Mouse (Mus musculus) lung, embryonic 14.5 days (tissue): ENCODE data around the gene Lmod3. TPM values are rescaled to one million over a fixed set of nuclear protein-coding genes. Genes with fewer than 3 reads are reported as not detected.

Experiments used
- ATAC-seq: fragments of 200-750 bp; cut with Nextera tagmentation; 2 replicates; pipeline ENCODE4 v1.8.0; 2017; ENCODE audit warnings: mild to moderate bottlenecking, moderate TSS enrichment, moderate library complexity; ENCODE audit not compliant: insufficient read depth
- DNase-seq: peaks from one replicate; pipeline ENCODE4 v3.0.0-alpha.2; 2015
- H3K27ac ChIP-seq: fragments of 300-500 bp; sonication (generic); 2 replicates; pipeline ENCODE4 v1.5.1; 2014; ENCODE audit warnings: low read depth, mild to moderate bottlenecking, moderate library complexity
- H3K27me3 ChIP-seq: fragments of 300-500 bp; sonication (generic); 2 replicates; pipeline ENCODE4 v1.6.1; 2014; ENCODE audit warnings: low read length, control low read depth; ENCODE audit not compliant: insufficient read depth
- H3K36me3 ChIP-seq: fragments of 300-500 bp; sonication (generic); 2 replicates; pipeline ENCODE4 v1.6.1; 2014; ENCODE audit warnings: control low read depth; ENCODE audit not compliant: insufficient read depth
- H3K4me1 ChIP-seq: fragments of 300-500 bp; sonication (generic); 2 replicates; pipeline ENCODE4 v1.6.1; 2014; ENCODE audit warnings: antibody characterized with exemption, control low read depth; ENCODE audit not compliant: insufficient read depth
- H3K4me2 ChIP-seq: fragments of 300-500 bp; sonication (generic); 2 replicates; pipeline ENCODE4 v1.6.1; 2014; ENCODE audit warnings: mild to moderate bottlenecking
- H3K4me3 ChIP-seq: fragments of 300-500 bp; sonication (generic); 2 replicates; pipeline ENCODE4 v1.5.1; 2014; ENCODE audit warnings: low read depth, low read length
- H3K9ac ChIP-seq: fragments of 300-500 bp; sonication (generic); 2 replicates; pipeline ENCODE4 v1.6.1; 2014
- H3K9me3 ChIP-seq: fragments of 300-500 bp; sonication (generic); 2 replicates; pipeline ENCODE4 v1.6.1; 2016; ENCODE audit warnings: low read depth, low read length, control low read depth
- CTCF ChIP-seq: IDR thresholded peaks from 2 replicates; pipeline ENCODE4 v1.5.1; 2016; ENCODE audit warnings: antibody characterized with exemption, low read depth
- WGBS: fragments of 180-500 bp; shearing (Covaris S2); extraction: QIAGEN DNeasy Blood & Tissue Kit; methylation state at CpG from one replicate; pipeline ENCODE4 v1.1.7; 2014; 5-methylcytosine and 5-hydroxymethylcytosine counted together
- polyA plus RNA-seq: library from polyadenylated mRNA; unstranded; fragments of >200 nt; fragmentation: Nextera tagmentation; extraction: Ambion mirVana; gene quantifications from 2 replicates; pipeline ENCODE4 v1.2.1, GENCODE M21; 2014

Gene Lmod3
- 0.11 and 0.35 TPM in 2 replicates for polyA plus RNA-seq

DNA sequence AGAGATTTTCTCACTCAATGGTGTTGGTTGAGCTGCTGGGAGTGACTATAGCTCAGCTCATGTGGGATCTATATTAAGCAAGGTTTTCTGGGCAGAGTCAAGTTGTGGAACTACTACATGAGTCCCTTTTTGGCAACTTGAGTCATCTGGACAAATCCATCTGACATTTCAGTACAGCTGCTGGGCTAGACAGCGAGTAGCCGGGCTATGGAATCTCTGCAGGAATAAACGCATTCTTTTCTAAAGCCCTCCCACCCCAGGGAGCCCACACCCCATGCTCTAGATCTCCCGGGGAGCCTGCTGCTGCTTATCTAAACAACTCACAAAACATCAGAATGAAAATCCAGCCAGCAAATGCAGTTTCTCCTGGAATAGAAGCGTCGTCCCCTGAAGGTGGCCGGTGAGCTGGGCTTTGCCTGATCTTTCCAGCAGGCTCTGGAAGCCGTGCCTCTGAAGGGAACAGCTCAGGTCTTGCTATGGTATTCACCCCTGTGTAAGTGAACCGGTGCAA is at the start of gene Lmod3:
TSS of gene Lmod3 (minus strand) at position 49 of the 511 bp plus-strand sequence.
- DNase-seq (peak; percentile 49), ATAC-seq (no peak)
- Histone ChIP-seq H3K4me3 (no peak within 1 kb of the TSS), H3K27ac (peak within 1 kb of the TSS; percentile 44; the same call in 1 of the 2 replicates), H3K9ac (no peak within 1 kb of the TSS), H3K4me2 (0 out of 2 replicates have a peak within 1 kb of the TSS, but pooled peaks have one; percentile 10), H3K9me3 (no peaks in the 10 kb centered on the region), H3K4me1 (peaks cover 5% of the 10 kb centered on the region; the same call in 1 of the 2 replicates), H3K27me3 (no peaks in the 10 kb centered on the region), H3K36me3 (no peaks in the 10 kb centered on the region)
- TF ChIP-seq CTCF = no peak
- WGBS = 8% methylated on average over 9 of the region's 9 CpGs

DNA sequence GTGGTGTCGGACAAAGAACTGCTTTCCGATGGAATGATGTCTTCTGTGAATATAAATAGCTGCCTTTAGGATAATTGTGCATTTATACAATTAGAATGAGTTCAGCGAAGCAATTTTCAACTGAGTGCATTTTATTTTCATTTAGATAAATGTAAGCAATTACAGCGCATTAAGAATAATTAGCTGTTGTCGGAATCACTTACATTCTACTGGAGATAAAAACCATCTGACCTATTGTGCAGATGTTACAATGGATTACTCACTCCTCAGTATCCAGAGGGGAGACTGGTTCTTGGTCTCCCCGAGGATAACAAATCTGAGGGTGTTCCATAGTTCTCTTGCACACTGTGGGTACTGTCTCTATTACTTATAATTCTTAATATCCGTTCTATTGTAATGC is 49.7 kb upstream of the Lmod3 start:
- TF ChIP-seq CTCF = no peak
- 66% methylated on average over 7 of the region's 7 CpGs for WGBS
- ATAC-seq (no peak), DNase-seq (no peak)
- no peaks in the 10 kb centered on the region for H3K27me3 ChIP-seq
- H3K4me3 ChIP-seq = no peak overlapping the region
- H3K9ac ChIP-seq = no peak overlapping the region
- peaks cover 37% of the 10 kb centered on the region for H3K36me3 ChIP-seq
- 0 out of 2 replicates have a peak, but pooled peaks cover 3% of the 10 kb centered on the region for H3K4me1 ChIP-seq
- no peaks in the 10 kb centered on the region for H3K9me3 ChIP-seq
- H3K4me2 ChIP-seq = no peak overlapping the region
- no peak overlapping the region for H3K27ac ChIP-seq

DNA sequence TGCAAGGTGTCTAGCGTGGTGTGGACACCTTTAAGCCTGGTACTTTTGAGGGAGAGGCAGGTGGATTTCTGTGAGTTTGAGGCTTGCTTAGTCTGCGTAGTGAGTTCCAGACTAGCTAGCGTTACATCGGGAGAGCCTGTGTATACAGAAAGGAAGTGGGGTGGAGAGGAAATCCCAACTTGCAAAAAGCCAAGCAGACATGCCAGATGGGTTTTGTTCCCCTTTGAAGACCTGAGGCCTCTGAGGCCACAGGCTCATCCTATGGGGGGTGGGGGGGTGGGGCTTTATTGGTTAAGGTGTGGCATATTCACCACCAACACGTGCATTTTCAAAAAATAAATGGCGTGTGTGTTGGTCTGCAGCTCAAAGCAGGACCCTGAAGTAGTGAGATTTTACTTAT is 48.1 kb upstream of the Lmod3 start:
- H3K4me2 ChIP-seq = no peak overlapping the region
- no peak for TF ChIP-seq CTCF
- DNase-seq (no peak), ATAC-seq (no peak)
- H3K36me3 ChIP-seq = peaks cover 41% of the 10 kb centered on the region
- no peak overlapping the region for H3K27ac ChIP-seq
- H3K4me3 ChIP-seq = no peak overlapping the region
- H3K9ac ChIP-seq = no peak overlapping the region
- no peaks in the 10 kb centered on the region for H3K4me1 ChIP-seq
- no peaks in the 10 kb centered on the region for H3K27me3 ChIP-seq
- 80% methylated on average over 6 of the region's 6 CpGs for WGBS
- no peaks in the 10 kb centered on the region for H3K9me3 ChIP-seq

DNA sequence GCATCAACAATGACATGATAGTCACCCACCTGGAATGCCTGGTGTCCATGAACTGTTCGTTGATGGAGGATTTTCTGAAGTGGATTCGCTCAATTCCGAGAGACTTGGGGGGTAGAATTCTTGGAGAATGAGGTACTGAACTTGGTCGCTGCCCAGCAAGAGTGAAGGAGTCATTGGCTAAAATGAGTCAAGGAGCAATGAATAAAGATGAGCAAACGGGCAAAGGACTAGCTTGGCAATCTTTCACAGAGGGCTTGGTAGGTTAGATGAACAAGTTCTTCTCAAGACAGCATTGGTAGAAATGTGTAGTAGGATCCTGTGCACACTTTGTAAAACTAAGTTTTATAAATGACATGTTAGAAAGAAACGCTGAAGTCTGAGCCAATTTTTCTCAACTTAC is 47.6 kb upstream of the Lmod3 start:
- WGBS = 91% methylated on average over 6 of the region's 6 CpGs
- DNase-seq (no peak), ATAC-seq (no peak)
- Histone ChIP-seq H3K4me1 (no peaks in the 10 kb centered on the region), H3K9ac (no peak overlapping the region), H3K27ac (no peak overlapping the region), H3K9me3 (no peaks in the 10 kb centered on the region), H3K4me2 (no peak overlapping the region), H3K36me3 (peaks cover 41% of the 10 kb centered on the region), H3K27me3 (no peaks in the 10 kb centered on the region), H3K4me3 (no peak overlapping the region)
- no peak for TF ChIP-seq CTCF

DNA sequence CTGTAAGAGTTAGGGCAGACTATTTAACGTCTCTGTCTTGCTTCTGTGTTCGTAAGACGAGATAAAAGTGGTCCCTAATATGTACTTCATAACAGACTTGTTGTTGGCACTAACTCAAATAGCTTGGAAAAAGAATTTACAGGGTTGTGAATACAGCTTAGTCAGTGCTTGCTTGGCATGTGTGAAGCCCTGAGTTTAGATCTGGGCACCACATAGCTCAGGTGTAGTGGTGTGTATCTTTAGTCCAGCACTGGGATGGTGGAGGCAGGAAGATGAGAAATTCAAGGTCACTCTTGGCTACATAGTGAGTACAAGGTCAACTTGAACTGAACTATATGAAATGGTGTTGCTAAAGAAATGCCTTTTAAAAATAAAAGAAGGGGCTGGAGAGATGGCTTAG is 44.6 kb upstream of the Lmod3 start:
- ATAC-seq (no peak), DNase-seq (no peak)
- no peak for TF ChIP-seq CTCF
- Histone ChIP-seq H3K4me1 (no peaks in the 10 kb centered on the region), H3K36me3 (peaks cover 30% of the 10 kb centered on the region), H3K4me2 (no peak overlapping the region), H3K27me3 (no peaks in the 10 kb centered on the region), H3K27ac (no peak overlapping the region), H3K9ac (no peak overlapping the region), H3K4me3 (no peak overlapping the region), H3K9me3 (no peaks in the 10 kb centered on the region)
- 80% methylated on average over 3 of the region's 3 CpGs for WGBS

DNA sequence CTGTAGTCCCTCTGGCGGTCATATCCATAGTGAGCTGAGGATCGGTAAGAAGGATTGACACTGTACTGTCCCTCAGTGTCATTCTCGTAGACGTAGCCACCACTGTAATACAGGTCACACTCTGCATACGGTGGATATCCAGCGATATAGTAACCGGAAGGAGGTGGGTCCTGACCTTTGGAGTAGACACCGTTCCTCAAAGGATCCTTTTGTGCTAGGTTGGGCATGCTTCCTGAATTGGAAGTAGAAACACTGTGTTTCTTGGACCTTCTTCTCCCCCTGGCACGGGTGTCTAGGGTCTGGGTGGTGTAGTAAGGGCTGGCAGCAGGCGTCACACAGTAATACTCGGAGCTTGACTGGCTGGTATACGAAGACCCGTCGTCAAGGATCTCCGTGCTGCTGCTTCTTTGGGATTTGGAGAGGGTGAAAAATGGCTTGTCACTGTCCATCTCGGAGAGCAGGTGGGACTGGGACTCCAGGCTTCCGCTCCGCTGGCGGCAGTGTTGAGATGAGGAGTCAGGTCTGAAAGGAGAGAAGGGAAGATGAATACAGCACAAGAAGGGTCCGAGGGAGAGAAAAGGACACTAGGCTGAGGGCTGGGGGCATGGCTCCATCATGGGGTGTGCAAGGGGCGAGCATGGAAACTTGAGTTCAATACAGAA is 43.4 kb upstream of the Lmod3 start:
- no peak for TF ChIP-seq CTCF
- Histone ChIP-seq H3K4me2 (no peak overlapping the region), H3K27ac (no peak overlapping the region), H3K27me3 (no peaks in the 10 kb centered on the region), H3K9me3 (no peaks in the 10 kb centered on the region), H3K4me3 (no peak overlapping the region), H3K36me3 (peaks cover 34% of the 10 kb centered on the region), H3K4me1 (no peaks in the 10 kb centered on the region; the same call in 1 of the 2 replicates), H3K9ac (no peak overlapping the region)
- no peak for DNase-seq
- WGBS = 92% methylated on average over 21 of the region's 21 CpGs
- no peak for ATAC-seq

DNA sequence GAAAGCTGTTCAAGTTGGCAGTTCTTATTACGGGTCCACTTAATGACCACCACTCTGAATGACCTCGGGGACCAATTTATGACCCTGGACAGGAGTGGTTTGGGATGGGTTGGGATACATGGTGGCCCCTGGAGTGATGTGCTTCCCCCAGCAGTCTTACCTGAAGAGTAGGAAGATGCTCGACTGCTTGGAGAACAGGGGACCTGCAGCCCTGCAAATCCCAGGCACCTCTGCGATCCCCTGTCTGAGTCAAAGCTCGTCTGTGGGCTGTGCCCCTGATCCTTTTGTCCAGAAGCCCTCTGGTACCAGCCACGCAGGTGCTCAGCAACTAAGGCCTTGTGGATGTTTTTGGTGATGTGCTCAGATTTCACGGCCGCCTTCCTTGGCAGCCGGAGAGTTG is 42.9 kb upstream of the Lmod3 start:
- 85% methylated on average over 9 of the region's 9 CpGs for WGBS

More for the DNA sequence above, 42.9 kb upstream of the Lmod3 start:
- H3K9me3 ChIP-seq = no peaks in the 10 kb centered on the region
- H3K27ac ChIP-seq = 0 out of 2 replicates have a peak overlapping the region, but pooled peaks have one; percentile 10
- no peak overlapping the region for H3K9ac ChIP-seq
- ATAC-seq (no peak), DNase-seq (no peak)
- no peak overlapping the region for H3K4me2 ChIP-seq
- H3K36me3 ChIP-seq = peaks cover 34% of the 10 kb centered on the region
- no peak overlapping the region for H3K4me3 ChIP-seq
- TF ChIP-seq CTCF = no peak
- H3K4me1 ChIP-seq = no peaks in the 10 kb centered on the region; the same call in 1 of the 2 replicates
- no peaks in the 10 kb centered on the region for H3K27me3 ChIP-seq
